Mouse (Mus musculus): ENCODE results near the gene Rnd1.

The Rnd1 gene

GRCm38 (mm10) chr15:98635291-98635841 lies 41.9 kb downstream of the Rnd1 start:
- DNase-seq = no peak

DNA sequence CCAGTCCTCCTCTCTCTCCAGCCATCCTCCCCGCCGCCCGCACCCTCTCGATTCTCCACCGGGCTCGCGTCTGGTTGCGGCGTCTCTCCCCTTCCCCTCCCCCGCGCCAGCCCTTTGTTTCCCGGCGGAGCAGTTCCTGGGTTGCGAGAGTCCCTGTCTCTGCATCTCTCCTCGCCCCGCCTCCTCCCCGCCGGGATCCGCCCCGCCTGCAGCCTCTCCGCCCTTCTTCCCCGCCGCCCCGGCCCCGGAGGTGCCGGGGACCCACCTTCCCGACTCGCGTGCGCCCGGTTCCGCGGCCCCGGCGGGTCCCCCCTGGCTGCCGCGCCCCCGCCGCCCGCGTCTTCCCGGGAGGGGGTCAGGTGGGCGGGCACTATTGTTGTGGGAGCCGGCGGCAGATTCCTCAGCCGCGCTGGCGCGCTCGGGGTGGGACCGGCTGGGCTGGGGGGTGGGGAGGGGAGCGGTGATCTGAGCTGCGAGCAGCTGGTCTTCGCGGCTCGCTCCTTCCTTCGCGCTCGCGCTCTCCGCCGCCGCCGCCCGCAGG lies 42.6 kb downstream of the Rnd1 start:
- DNase-seq = peak; percentile 80

DNA sequence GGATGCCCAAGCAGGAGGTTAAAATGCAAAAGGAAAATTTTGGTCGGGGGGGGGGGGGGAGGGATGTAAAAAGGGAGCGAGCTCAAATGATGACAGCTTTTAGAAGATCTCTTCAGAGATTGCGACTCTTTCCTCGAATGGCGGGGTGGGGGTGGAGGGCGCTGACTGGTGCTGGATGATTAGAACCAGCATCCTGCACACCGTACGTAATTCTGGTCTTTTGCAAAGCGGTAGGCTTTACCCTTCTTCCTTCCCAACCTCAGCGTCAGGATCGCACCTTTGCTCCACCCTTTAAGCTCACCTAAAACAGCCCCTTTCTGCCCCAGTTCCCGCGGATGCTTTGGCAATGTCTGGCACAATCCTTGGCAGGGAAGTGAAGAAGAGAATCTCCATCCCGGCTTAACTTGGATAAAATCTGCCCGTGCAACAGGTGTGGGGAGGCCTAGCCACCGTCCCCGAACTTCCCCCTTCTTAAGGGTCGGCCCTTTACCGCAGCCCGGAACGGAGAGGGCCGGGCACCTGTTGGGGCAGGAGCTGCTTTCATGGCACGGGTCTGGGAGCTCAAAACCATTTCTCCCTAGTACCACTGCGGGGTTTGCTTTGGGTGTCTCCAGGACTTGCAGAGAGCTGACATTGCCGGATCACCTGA lies 43.3 kb downstream of the Rnd1 start:
- DNase-seq = no peak

DNA sequence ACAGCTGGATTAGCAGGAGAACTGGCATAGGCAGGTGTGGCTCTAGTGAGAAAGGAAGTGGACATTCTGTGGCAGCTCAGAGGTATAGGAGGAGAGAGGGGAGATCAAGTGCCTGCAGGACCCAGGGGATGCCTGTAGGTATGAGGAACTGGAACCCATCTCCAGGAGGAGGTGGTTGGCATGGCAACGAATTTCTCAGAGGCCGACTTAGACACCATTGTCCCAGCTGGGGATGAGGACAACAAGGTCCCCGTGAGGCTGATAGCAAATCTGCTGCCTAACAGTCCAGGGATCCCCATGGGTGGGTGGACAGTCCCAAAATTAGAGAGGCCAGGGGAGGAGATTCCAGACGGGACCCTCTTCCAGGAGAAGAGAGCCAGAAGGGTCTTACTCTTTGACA lies 44.3 kb downstream of the Rnd1 start:
- no peak for DNase-seq

GRCm38 (mm10) chr15:98632107-98632744 lies 45.0 kb downstream of the Rnd1 start:
- DNase-seq = no peak

GRCm38 (mm10) chr15:98631493-98631892 lies 45.8 kb downstream of the Rnd1 start:
- no peak for DNase-seq

DNA sequence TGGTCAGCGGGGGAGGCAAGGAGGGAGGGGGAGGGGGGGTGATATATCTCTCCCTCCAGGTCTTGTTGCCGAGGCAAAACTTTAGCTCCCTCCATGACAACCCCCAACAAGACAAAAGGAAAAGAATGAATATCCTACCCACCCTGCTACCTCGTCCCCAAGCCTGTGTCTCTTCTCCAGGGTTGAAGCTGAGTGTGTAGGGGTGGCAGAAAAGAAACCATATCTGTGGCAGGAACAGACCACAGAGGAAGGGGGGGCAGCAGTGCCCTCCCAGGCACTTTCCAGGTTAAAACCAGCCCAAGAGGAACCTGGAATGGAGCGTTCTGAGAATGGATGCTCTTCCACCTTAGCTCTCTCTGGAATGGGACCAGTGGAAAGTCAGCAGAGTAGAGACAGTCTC lies 46.7 kb downstream of the Rnd1 start, which contains the start of gene Cacnb3:
Gene Cacnb3 (plus strand): TSS at position 301 of the 400 bp plus-strand sequence.
- no peak for DNase-seq

DNA sequence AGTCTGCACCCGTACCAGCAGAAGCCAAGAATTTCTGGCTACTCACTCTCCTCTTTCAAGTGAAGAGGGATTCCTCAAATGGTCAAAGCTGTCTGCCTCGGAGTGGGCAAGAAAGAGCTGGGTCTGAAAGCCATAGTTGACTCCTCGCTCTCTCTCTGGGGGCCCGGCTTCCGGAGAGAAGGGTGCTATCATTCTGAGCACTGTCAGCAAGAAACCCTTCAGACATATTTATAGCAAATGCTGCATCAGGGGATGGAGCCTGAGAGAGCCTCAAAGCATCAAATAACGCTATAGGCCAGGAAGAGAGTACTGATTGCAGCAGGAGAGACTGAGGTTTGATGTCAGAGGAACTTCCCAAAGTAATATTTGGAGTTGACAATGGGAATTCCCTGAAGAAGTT lies 47.8 kb downstream of the Rnd1 start:
- no peak for DNase-seq

- no peak for DNase-seq
Measured at GRCm38 (mm10) chr15:98628589-98629254, 48.5 kb downstream of the Rnd1 start.

- no peak for DNase-seq
Measured at GRCm38 (mm10) chr15:98626487-98627212, 50.6 kb downstream of the Rnd1 start.

GRCm38 (mm10) chr15:98626078-98626477 lies 51.2 kb downstream of the Rnd1 start:
- no peak for DNase-seq

GRCm38 (mm10) chr15:98623361-98623821 lies 53.9 kb downstream of the Rnd1 start:
- no peak for DNase-seq

DNA sequence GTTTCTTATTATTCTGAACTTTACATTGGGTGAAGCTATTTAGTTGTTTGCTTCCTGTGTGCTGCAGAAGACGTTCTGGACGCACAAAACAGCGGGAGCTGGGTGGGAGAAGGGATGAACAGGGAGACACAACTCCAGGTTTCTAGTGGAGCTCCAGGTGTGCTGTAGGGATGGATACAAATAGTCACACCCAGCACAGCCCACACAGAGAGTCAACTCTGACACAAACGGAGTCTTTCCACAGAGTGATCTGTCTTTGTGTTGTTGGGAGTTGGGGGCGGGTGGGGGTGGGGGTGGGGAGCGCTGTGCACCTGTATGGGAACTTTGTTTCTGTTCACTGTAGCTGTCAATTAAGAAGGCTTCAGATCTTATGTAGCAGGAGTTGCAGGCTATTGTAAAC lies 54.5 kb downstream of the Rnd1 start:
- no peak for DNase-seq

DNA sequence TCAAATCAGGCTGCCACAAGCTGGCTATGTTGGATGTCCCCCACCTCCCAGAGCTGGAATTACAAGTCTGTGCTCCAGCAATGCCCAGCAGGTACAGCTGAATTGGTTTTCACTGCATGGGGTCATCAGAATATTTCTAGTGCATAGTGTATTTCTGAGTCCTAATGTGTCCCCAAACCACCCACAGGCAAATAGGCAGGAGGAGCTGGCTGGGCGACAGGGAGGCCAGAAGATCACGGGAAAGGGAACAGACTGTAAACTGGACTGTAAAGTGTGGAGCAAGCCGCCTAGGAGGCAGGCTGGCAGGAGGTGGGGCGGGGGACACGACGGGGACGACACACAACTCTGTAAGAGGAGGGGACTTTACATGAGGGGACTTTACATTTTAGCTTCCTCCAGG lies 55.1 kb downstream of the Rnd1 start:
- no peak for DNase-seq

GRCm38 (mm10) chr15:98617176-98617537 lies 60.1 kb downstream of the Rnd1 start:
- DNase-seq = no peak

DNA sequence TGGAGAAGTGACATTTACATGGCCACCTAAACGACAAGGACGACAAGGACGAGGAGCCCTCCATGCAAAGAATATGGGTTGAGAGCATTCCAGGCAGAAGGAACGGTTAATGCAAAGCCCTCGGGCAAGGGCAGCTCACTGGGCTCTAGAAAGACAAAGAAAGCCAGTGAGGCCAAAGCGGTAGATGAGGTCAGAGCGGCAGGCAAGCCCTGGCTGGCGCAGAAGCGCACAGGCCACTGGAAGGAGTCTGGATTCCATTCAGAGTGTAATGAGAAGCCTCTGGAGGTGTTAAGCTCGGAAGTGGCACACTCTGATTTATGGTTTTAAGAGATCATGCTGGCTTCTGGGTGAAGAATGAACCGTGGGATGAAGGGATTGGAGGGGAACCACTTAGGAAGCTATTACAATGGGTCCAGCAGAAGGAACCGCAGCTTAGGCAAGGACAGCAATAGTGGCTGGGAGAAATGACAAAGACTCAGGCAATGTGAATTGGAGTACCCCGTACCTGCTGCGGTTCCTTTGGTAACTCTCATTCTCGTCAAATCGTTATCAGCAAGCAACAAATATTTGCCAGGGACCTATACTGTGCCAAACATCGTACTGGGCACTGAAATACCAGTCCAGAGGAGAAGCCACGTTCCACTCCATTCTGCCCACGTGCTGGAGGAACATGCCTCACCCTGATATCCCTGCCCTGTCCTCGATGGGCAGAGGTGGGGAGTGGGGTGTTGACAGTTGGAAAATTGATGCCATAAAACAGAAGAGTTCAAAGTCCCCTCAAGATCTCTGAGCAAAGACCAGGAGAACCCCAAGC lies 60.7 kb downstream of the Rnd1 start:
- no peak for DNase-seq

- no peak for DNase-seq
Measured at GRCm38 (mm10) chr15:98615751-98616150, 61.5 kb downstream of the Rnd1 start.

DNA sequence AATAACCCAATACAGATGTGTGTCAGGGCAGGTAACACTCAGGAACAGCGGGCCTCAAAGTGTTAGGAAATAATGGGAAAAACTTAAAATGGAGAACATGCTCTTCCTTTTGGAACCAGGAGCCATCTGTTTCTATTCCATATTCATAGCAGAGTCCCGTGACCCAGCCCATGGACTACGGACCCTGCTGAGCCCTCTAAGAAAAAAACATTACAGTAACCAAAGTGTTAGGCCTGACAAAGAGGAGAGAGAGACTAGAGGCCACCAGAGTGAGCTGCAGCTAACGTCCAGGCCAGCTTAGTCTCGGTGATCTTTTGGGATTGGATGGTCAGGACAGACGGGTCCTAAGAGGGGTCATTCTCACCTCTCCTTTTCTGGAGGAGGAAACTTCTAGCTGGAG lies 62.3 kb downstream of the Rnd1 start:
- DNase-seq = no peak

DNA sequence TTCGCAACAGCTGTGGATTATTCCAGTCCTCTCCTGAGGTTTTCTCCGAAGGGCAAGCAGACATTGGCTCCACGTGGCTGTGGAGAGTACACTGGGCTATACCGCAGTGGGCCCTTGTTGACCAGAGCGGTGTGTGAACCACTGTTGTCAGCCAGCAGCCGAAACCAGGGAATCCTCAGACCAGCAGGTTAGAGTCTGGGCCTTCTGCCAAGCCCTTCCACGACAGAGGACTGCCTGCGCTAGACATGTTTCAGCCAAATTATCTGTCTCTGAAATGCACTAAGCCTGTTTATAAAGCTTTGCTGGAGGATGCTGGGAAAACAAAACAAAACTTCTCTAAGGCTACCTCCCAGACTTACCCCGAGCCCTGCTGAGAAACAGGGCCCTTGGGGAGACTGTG lies 62.7 kb downstream of the Rnd1 start:
- no peak for DNase-seq

Data from layer of hippocampus, adult 9-11 months (tissue).